Mouse (Mus musculus) midbrain, embryonic 11.5 days (tissue): ENCODE measurements around the gene Wbp1. TPM values are rescaled to one million over a fixed set of nuclear protein-coding genes. Genes with fewer than 3 reads are reported as not detected.

ENCODE experiments used
- ATAC-seq: fragments of 200-750 bp; cut with Nextera tagmentation; 2 replicates; pipeline ENCODE4 v1.8.0; 2017; ENCODE audit warnings: moderate TSS enrichment, moderate library complexity; ENCODE audit not compliant: low FRiP score
- DNase-seq: peaks from one replicate; pipeline ENCODE4 v3.0.0; 2015; ENCODE audit warnings: low spot score; ENCODE audit errors: missing footprints
- H3K27ac ChIP-seq: fragments of 300-500 bp; sonication (generic); 2 replicates; pipeline ENCODE4 v1.5.1; 2014; ENCODE audit warnings: low read depth, low read length
- H3K27me3 ChIP-seq: fragments of 300-500 bp; sonication (generic); 2 replicates; pipeline ENCODE4 v1.6.1; 2014; ENCODE audit warnings: mild to moderate bottlenecking, low read length, moderate library complexity, mixed read lengths; ENCODE audit not compliant: control insufficient read depth, insufficient read depth
- H3K36me3 ChIP-seq: fragments of 300-500 bp; sonication (generic); 2 replicates; pipeline ENCODE4 v1.6.1; 2014; ENCODE audit warnings: mild to moderate bottlenecking, low read length, moderate library complexity, mixed read lengths; ENCODE audit not compliant: control insufficient read depth, insufficient read depth
- H3K4me1 ChIP-seq: fragments of 300-500 bp; sonication (generic); 2 replicates; pipeline ENCODE4 v1.6.1; 2014; ENCODE audit warnings: low read length; ENCODE audit not compliant: control insufficient read depth, insufficient read depth
- H3K4me2 ChIP-seq: fragments of 300-500 bp; sonication (generic); 2 replicates; pipeline ENCODE4 v1.6.1; 2014; ENCODE audit warnings: mild to moderate bottlenecking, moderate library complexity
- H3K4me3 ChIP-seq: fragments of 300-500 bp; sonication (generic); 2 replicates; pipeline ENCODE4 v1.5.1; 2014; ENCODE audit warnings: low read depth, low read length
- H3K9ac ChIP-seq: fragments of 300-500 bp; sonication (generic); 2 replicates; pipeline ENCODE4 v1.6.1; 2014; ENCODE audit warnings: low read length
- H3K9me3 ChIP-seq: fragments of 300-500 bp; sonication (generic); 2 replicates; pipeline ENCODE4 v1.6.1; 2016; ENCODE audit warnings: low read length; ENCODE audit not compliant: control insufficient read depth
- WGBS: fragments of 180-500 bp; shearing (Covaris S2); extraction: QIAGEN DNeasy Blood & Tissue Kit; methylation state at CpG from one replicate; pipeline ENCODE4 v1.1.7; 2014; 5-methylcytosine and 5-hydroxymethylcytosine counted together
- polyA plus RNA-seq: library from polyadenylated mRNA; unstranded; fragments of >200 nt; fragmentation: Nextera tagmentation; extraction: Ambion mirVana; gene quantifications from 2 replicates; pipeline ENCODE4 v1.2.1, GENCODE M21; 2014

The Wbp1 gene
- polyA plus RNA-seq, result 134 and 153 TPM in 2 replicates

DNA sequence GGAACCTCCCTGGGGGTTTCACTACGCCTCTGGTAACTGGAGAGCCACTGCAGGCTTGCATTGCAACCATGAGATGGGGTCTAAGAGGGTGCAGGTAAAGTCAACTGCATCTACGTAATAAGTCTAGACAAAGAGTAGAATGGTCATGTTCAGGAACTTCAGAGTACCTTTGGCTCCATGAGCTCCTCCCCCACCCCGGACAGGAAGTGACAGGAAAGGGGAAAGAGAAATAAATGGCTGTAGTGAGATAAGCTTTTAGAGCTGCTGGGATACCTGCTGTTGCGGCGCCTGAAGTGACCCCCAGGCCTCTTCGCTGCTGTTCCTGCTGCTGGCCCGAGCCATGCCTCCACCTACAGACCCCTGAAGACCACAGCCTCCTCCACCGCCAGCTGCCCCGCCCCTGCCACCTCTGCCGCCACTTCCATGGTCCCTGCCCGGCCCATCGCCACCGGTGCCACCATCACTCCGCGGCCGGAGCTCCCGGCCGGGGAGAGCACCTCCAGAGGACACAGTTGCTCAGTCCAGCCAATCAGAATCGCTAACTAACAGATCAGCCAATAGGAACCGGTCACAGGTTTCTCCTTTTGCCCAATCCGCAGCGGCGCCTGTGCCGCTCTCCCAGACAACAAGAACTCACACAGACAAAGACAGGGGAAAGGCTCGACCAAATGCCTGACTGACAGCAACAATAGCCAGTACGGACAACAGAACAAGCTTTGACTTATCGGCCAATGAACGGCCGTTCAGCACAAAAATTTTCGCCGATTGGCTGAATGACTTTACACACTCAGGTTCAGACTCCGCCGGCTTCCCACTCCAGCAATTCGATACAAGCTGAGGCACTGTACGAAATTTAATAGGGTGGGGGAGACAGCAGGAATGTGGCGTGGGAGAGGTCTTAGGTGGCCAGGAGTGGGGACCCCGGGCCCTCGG, at the start of gene Wbp1:
Wbp1 (minus strand) TSS at position 630 of the 933 bp plus-strand sequence.
- Histone ChIP-seq H3K27ac (peak within 1 kb of the TSS; percentile 97), H3K4me3 (peak within 1 kb of the TSS; percentile 79), H3K9me3 (no peaks in the 10 kb centered on the region), H3K4me2 (peak within 1 kb of the TSS; percentile 98), H3K27me3 (no peaks in the 10 kb centered on the region), H3K36me3 (no peaks in the 10 kb centered on the region; the same call in 1 of the 2 replicates), H3K4me1 (peaks cover 39% of the 10 kb centered on the region), H3K9ac (peak within 1 kb of the TSS; percentile 98)
- WGBS, result under 1% methylated on average over 38 of the region's 38 CpGs
- DNase-seq (peak; percentile 97), ATAC-seq (peak; percentile 94)

DNA sequence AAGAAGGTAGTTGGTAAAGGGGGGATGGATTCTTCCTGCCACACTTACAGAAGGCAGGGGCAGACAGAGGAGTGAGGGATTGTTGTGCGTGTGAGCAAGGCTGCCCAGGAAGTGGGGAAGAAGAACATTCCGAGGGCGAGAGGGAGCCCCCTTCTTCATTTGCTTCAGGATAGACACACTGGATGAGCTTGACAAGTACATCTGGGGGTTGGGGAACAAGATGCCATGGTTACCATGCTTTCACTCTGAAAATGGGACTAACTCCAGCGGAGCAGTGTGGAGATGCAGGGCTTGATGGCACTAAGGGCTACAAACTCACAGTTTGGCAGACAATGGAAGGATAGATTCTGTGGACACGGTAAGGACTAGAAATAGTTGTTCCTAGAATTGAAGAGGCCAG, 49.7 kb upstream of the Wbp1 start:
- Histone ChIP-seq H3K4me2 (no peak overlapping the region), H3K4me3 (no peak overlapping the region), H3K36me3 (no peaks in the 10 kb centered on the region), H3K9me3 (no peaks in the 10 kb centered on the region), H3K9ac (no peak overlapping the region), H3K27ac (no peak overlapping the region), H3K27me3 (no peaks in the 10 kb centered on the region), H3K4me1 (peaks cover 6% of the 10 kb centered on the region)
- ATAC-seq (no peak), DNase-seq (no peak)
- WGBS, result 82% methylated on average over 5 of the region's 5 CpGs

DNA sequence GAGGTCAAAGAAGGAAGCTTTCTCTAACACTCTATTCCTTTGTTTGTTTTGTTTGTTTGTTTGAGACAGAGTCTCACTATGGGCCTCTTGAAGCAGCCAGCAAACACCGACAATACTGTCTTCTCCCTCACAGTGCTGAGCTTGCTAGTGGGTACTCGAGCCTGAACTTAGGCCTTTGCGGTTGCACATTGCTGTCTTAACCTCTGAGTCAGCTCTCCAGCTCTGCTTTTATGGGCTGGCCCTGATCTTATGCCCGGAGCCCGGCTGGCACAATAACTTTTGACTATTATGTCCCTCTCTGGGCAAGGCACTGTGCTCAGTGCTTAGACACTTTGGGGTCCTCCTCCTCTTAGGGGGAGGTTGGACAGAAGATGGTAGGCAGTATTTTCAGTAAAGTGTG, 48.5 kb upstream of the Wbp1 start:
- DNase-seq (no peak), ATAC-seq (no peak)
- H3K27ac ChIP-seq, result no peak overlapping the region
- H3K27me3 ChIP-seq, result no peaks in the 10 kb centered on the region
- H3K9ac ChIP-seq, result no peak overlapping the region
- WGBS, result 83% methylated on average over 5 of the region's 5 CpGs
- H3K4me1 ChIP-seq, result peaks cover 10% of the 10 kb centered on the region
- no peak overlapping the region for H3K4me2 ChIP-seq
- H3K36me3 ChIP-seq, result no peaks in the 10 kb centered on the region
- no peaks in the 10 kb centered on the region for H3K9me3 ChIP-seq
- H3K4me3 ChIP-seq, result no peak overlapping the region

DNA sequence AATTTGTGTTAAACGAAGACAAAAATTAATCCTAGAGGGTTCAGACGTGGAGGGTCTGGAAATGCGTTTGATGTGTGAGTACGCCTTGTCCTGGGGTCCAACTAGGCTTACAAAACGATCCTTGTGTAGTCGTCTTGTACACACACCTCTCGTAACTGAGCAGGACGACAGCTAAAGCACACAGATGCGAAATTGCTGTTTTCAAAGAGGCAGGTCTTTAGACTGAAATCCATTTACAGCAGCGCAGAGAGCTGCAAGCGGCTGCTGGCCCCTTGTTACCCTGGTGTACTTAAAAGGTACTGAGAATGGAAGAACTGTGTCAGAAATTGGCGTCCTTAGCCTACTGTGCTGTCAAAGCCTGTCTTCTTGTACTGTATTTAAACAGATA, 44.9 kb upstream of the Wbp1 start:
- under 1% methylated on average over 12 of the region's 12 CpGs for WGBS
- no peak overlapping the region for H3K27ac ChIP-seq
- ATAC-seq (no peak; the same call in 1 of the 2 replicates), DNase-seq (no peak)
- H3K4me1 ChIP-seq, result peaks cover 20% of the 10 kb centered on the region
- H3K36me3 ChIP-seq, result no peaks in the 10 kb centered on the region
- H3K9ac ChIP-seq, result peak overlapping the region; percentile 84
- H3K4me2 ChIP-seq, result peak overlapping the region; percentile 88
- peak overlapping the region; percentile 83 for H3K4me3 ChIP-seq
- H3K27me3 ChIP-seq, result peaks cover 17% of the 10 kb centered on the region
- H3K9me3 ChIP-seq, result no peaks in the 10 kb centered on the region

DNA sequence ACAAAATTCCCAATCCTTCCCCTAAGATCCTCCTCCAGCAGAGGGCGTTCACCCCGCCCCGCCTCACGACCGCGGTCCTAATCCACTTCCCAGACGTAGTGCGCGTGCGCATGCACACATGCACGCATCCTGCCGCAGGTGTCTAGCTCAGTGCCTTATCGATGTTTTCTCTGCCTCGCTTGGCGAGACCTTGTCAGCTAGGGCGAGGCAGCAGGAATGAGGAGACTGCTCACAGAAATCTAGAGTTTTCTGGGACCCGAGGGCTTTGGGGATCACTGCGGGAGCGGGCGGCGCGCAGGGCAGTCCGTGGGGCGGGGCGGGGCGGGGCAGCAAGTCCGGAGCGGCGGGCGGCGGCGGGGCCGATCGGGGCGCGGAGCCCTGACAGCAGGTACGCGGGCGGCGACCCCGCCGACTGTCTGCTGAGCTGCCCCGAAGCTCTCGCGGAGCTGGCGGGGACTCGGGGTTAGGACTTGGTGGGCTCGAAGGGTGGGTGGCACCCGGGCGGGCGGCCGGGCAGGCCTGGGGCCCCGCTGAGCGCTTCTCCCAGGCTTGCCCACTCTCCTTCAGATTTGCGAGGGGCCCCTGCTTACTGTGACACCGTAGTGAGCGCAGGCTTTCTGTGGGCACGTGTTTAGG, 44.4 kb upstream of the Wbp1 start, which contains the start of gene Dctn1:
Dctn1 (plus strand) TSS at position 314 of the 636 bp plus-strand sequence.
- Histone ChIP-seq H3K9ac (peak within 1 kb of the TSS; percentile 84), H3K9me3 (no peaks in the 10 kb centered on the region), H3K4me3 (peak within 1 kb of the TSS; percentile 83), H3K27me3 (peaks cover 22% of the 10 kb centered on the region), H3K4me1 (peaks cover 20% of the 10 kb centered on the region), H3K27ac (peak within 1 kb of the TSS; percentile 72), H3K4me2 (peak within 1 kb of the TSS; percentile 88), H3K36me3 (no peaks in the 10 kb centered on the region)
- ATAC-seq (peak; percentile 88), DNase-seq (peak; percentile 99)
- under 1% methylated on average over 58 of the region's 58 CpGs for WGBS

DNA sequence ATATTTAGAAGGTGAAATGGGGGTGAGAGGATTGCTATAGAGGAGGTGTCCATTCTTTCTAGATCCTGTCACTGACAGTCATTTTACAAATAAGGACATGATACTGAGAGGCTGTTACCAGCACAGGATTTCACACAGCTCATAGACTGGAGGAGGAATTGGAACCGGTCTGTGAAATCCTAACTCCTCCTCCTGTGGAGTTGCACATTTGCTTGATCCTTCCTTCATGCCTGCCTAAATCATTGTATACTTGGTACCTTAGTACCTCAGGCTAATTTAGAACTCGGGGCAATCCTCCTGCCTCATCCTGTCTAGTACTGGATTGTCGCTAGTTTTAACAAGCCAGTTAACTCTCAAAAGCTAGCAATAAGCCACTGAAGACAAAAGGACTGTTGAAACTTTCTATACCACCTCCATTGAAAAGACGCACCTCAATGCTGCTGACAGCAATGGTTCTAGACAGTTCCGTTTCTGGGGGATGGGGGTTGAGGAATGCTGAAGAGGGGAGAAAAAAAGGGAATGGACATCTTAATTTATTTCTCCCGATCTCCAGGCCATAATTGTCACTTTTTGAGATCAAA, 43.8 kb upstream of the Wbp1 start:
- Histone ChIP-seq H3K9me3 (no peaks in the 10 kb centered on the region), H3K4me1 (peaks cover 20% of the 10 kb centered on the region), H3K4me2 (peak overlapping the region; percentile 88), H3K27me3 (peaks cover 28% of the 10 kb centered on the region), H3K4me3 (peak overlapping the region; percentile 83), H3K27ac (no peak overlapping the region), H3K36me3 (no peaks in the 10 kb centered on the region), H3K9ac (peak overlapping the region; percentile 84; the same call in 1 of the 2 replicates)
- DNase-seq, result no peak
- WGBS, result 4% methylated on average over 6 of the region's 6 CpGs
- peak; percentile 31 for ATAC-seq

DNA sequence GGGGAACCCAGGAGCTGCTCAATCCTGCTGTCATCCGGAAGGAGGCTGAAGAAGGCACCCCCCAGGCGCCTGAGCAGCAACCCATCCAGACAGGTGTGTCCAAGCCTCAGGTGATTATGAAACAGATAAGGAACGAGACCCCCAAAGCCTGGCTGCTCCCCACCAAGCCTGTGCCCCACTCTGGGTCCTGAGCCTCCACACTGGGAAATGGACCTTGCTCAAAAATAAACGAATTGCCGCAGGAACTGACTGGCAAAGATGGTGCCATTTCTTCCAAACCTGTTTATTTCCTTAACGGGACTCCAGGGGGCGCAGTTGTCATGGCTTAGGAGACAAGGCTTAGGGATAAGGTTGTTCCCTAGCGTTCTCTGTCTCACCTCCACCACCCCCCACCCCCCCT, 41.3 kb upstream of the Wbp1 start:
- no peaks in the 10 kb centered on the region for H3K36me3 ChIP-seq
- H3K9ac ChIP-seq, result no peak overlapping the region
- no peak overlapping the region for H3K27ac ChIP-seq
- H3K27me3 ChIP-seq, result peaks cover 31% of the 10 kb centered on the region
- H3K4me3 ChIP-seq, result no peak overlapping the region; the same call in 1 of the 2 replicates
- no peaks in the 10 kb centered on the region for H3K9me3 ChIP-seq
- H3K4me2 ChIP-seq, result peak overlapping the region; percentile 29; the same call in 1 of the 2 replicates
- DNase-seq (peak; percentile 96), ATAC-seq (no peak)
- 4% methylated on average over 8 of the region's 8 CpGs for WGBS
- H3K4me1 ChIP-seq, result peaks cover 20% of the 10 kb centered on the region

DNA sequence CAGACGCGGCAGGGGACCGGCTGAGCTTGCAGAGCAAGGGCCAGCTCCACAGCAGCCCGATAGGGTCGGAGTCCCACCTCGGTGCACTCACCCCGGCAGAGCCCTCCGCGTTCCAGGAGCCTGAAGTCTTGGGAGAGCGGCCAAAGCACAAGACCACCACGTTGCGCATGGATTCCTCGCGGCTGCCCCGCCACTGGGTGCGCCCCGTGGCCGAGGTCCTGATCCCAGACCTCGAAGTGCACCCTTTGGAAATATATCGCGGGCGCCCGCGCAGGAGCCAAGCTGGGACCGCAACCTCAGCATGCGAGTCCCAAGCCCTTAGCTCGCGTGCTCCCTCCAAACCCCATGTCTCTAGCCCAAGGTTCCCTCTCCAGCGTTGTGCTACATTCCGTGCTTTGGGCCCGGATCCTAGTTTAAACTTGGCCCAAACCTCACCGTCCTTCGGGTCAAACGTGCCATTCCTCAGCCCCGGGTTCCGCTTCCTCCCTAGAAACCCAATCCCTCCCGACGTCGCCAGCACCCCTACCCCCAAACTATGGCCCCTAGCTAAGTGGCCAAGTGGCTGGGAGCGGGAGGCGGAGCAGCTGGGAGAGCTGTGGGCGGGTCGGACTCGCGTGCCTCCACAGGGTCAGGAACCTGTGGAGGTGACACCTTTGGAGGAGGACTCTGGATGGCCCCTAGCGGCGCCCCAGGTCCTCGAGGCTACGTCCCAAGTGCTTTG, 40.7 kb upstream of the Wbp1 start:
- Histone ChIP-seq H3K27ac (no peak overlapping the region), H3K4me2 (peak overlapping the region; percentile 29), H3K9me3 (no peaks in the 10 kb centered on the region), H3K4me1 (peaks cover 20% of the 10 kb centered on the region), H3K36me3 (no peaks in the 10 kb centered on the region), H3K9ac (peak overlapping the region; percentile 33; the same call in 1 of the 2 replicates), H3K27me3 (peaks cover 31% of the 10 kb centered on the region), H3K4me3 (peak overlapping the region; percentile 20)
- WGBS, result under 1% methylated on average over 49 of the region's 49 CpGs
- peak; percentile 93 for DNase-seq
- ATAC-seq, result no peak
